27 mouse cellular contexts compared by ENCODE assay signal in genomic region chr12:113211772-113212171, GRCm38 (mm10). TPM values are rescaled to one million over a fixed set of nuclear protein-coding genes. Genes with fewer than 3 reads are reported as not detected.
"Had no signal": no experiment of that assay in that cellular context is flagged by ENCODE, and none has a peak within 500 bp of the region (broad histone marks: within the 10 kb centered on the region; RNA-seq: fewer than 3 reads in every experiment).

No protein-coding gene starts in this region.

- H3K27ac ChIP-seq: gastrocnemius, adult 2 months; heart, adult 2 months; heart, embryonic 13.5 days; heart, embryonic 15.5 days; hindbrain, embryonic 10.5 days; hindbrain, embryonic 12.5 days; hindbrain, embryonic 14.5 days; intestine, embryonic 15.5 days; layer of hippocampus, adult 2 months; left cerebral cortex, adult 2 months; limb, embryonic 13.5 days; liver, embryonic 13.5 days had no signal

- H3K27me3 ChIP-seq: heart, embryonic 15.5 days; hindbrain, embryonic 12.5 days; intestine, embryonic 15.5 days; limb, embryonic 13.5 days; liver, embryonic 13.5 days had no signal

- H3K4me3 ChIP-seq: gastrocnemius, adult 2 months; heart, adult 2 months; heart, embryonic 13.5 days; heart, embryonic 15.5 days; hindbrain, embryonic 10.5 days; hindbrain, embryonic 12.5 days; intestine, embryonic 15.5 days; layer of hippocampus, adult 2 months; left cerebral cortex, adult 2 months; limb, embryonic 13.5 days; liver, embryonic 13.5 days had no signal

- ATAC-seq: hindbrain, embryonic 16.5 days; inflammation-experienced regulatory T-cells, adult 6 months; intestine, embryonic 15.5 days; intestine, postnatal 0 days had no signal

- DNase-seq: gastrocnemius, adult 2 months; gastrocnemius, postnatal 10 days; gastrocnemius, postnatal 25 days; heart, postnatal 4 days; kidney, adult 18-20 months; kidney, adult 8-10 months; kidney, postnatal 10 days; kidney, postnatal 25 days; kidney, postnatal 4 days; liver; liver, embryonic 13.5 days had no signal

- H3K4me2 ChIP-seq: heart, embryonic 11.5 days; heart, embryonic 13.5 days; heart, embryonic 15.5 days; hindbrain, embryonic 12.5 days; hindbrain, embryonic 14.5 days; intestine, embryonic 15.5 days; limb, embryonic 13.5 days; liver, embryonic 11.5 days; liver, embryonic 13.5 days had no signal

- H3K4me1 ChIP-seq: heart, embryonic 13.5 days; heart, embryonic 15.5 days; hindbrain, embryonic 10.5 days; hindbrain, embryonic 12.5 days; intestine, embryonic 15.5 days; limb, embryonic 13.5 days; liver, embryonic 13.5 days had no signal

- H3K36me3 ChIP-seq: heart, embryonic 13.5 days; heart, embryonic 15.5 days; hindbrain, embryonic 10.5 days; hindbrain, embryonic 12.5 days; intestine, embryonic 15.5 days; limb, embryonic 13.5 days; liver, embryonic 13.5 days had no signal

- H3K9ac ChIP-seq: heart, embryonic 13.5 days; heart, embryonic 15.5 days; hindbrain, embryonic 12.5 days; hindbrain, embryonic 14.5 days; intestine, embryonic 15.5 days; limb, embryonic 13.5 days; liver, embryonic 13.5 days had no signal

- H3K9me3 ChIP-seq: heart, embryonic 13.5 days; heart, embryonic 15.5 days; hindbrain, embryonic 10.5 days; hindbrain, embryonic 12.5 days; intestine, embryonic 15.5 days; limb, embryonic 13.5 days; liver, embryonic 13.5 days had no signal

RNA-seq across cellular contexts. Expression of gene Tmem121, which starts 26.0 kb away (rescaled TPM):
- total RNA-seq: gastrocnemius, adult 2 months; granulocyte monocyte progenitor cell, adult 5-6 weeks had no signal
- polyA plus RNA-seq: heart, adult 2 months had no signal

RNA-seq across cellular contexts. Expression of gene Tedc1, which starts 55.6 kb away (rescaled TPM):
- total RNA-seq: gastrocnemius, adult 2 months had no signal
